ENCODE assay signal across 11 mouse cellular contexts in the genomic region with DNA sequence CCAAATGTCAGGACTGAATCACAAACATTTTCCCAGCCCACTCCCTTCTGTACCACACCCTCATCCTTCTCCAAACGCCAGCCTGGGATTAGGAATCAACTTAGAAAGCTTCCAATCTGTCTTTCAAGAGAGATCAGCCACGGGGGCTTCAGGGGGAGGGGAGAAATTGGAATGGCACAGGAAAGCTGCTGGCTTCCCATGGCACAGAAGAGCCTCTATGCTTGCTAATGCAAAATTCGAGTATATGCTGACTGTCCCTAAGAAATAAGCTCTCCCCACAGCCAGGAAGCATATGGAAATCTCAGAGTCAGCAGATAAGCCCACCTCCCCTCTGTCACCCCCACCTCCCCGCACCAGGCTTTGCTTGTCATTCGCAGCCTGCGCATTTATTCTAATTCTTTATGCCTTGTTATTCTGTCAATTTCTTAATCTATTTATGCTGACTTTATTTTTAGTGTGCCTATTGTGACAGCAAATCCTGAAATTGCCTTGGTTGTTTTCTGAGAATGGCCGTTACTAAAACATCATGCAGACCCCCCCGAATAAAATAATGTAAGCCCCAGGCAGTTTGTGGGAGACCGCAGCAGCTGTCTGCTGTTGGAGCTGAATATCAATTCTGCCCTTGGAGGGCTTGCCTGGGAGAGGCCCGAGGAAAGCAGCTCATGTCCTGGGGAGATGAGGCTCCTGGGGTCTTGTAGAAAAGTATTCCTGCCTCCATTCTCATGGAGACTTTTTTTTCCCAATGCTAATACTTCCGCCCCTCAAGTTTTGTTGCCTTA. TPM values are rescaled to one million over a fixed set of nuclear protein-coding genes. Genes with fewer than 3 reads are reported as not detected.
DNase-seq lines count a peak whose midpoint lies in the region; ATAC-seq lines count a peak whose summit lies in the region.
"Had no signal": no experiment of that assay in that cellular context is flagged by ENCODE, and none has a peak within 500 bp of the region (broad histone marks: within the 10 kb centered on the region; RNA-seq: fewer than 3 reads in every experiment).

No protein-coding gene starts in this region.

- 38% methylated on average over 11 of the region's 11 CpGs for WGBS in limb, embryonic 13.5 days
- WGBS in limb, embryonic 10.5 days = 34% methylated on average over 11 of the region's 11 CpGs
- WGBS in forebrain, embryonic 16.5 days = 18% methylated on average over 11 of the region's 11 CpGs
- 23% methylated on average over 11 of the region's 11 CpGs for WGBS in midbrain, embryonic 13.5 days

- H3K9ac ChIP-seq in limb, embryonic 13.5 days = no peak overlapping the region
- H3K9ac ChIP-seq in forebrain, embryonic 16.5 days (replicated peaks; ENCODE audit: low read depth, low read length) = no peak overlapping the region
- H3K9ac ChIP-seq in midbrain, embryonic 13.5 days (replicated peaks) = no peak overlapping the region

- 0 out of 2 replicates have a peak overlapping the region, but pooled peaks have one; percentile 12 for H3K4me2 ChIP-seq in limb, embryonic 13.5 days (replicated peaks)
- H3K4me2 ChIP-seq in forebrain, embryonic 16.5 days (ENCODE audit: low read length) = no peak overlapping the region; the same call in 1 of the 2 replicates
- peak overlapping the region; percentile 39 for H3K4me2 ChIP-seq in midbrain, embryonic 13.5 days (replicated peaks)

- H3K9me3 ChIP-seq in limb, embryonic 13.5 days = no peaks in the 10 kb centered on the region
- H3K9me3 ChIP-seq in limb, embryonic 10.5 days (replicated peaks) = no peaks in the 10 kb centered on the region
- H3K9me3 ChIP-seq in forebrain, embryonic 16.5 days (ENCODE audit: control insufficient read depth, low read length) = no peaks in the 10 kb centered on the region
- H3K9me3 ChIP-seq in midbrain, embryonic 13.5 days = no peaks in the 10 kb centered on the region

- DNase-seq in limb, embryonic 10.5 days (ENCODE audit: low spot score) = no peak
- no peak for DNase-seq in spleen, postnatal 10 days (ENCODE audit: low spot score in 2 of 2)
- DNase-seq in gastrocnemius, postnatal 10 days = no peak
- no peak for DNase-seq in kidney, adult 8-10 months
- DNase-seq: gastrocnemius, postnatal 36 days had no signal

- no peaks in the 10 kb centered on the region for H3K36me3 ChIP-seq in limb, embryonic 13.5 days
- no peaks in the 10 kb centered on the region for H3K36me3 ChIP-seq in limb, embryonic 10.5 days
- no peaks in the 10 kb centered on the region for H3K36me3 ChIP-seq in forebrain, embryonic 16.5 days (ENCODE audit: control insufficient read depth, insufficient read depth)
- no peaks in the 10 kb centered on the region for H3K36me3 ChIP-seq in midbrain, embryonic 13.5 days

- no peak overlapping the region for H3K4me3 ChIP-seq in limb, embryonic 13.5 days
- H3K4me3 ChIP-seq in limb, embryonic 10.5 days = no peak overlapping the region
- H3K4me3 ChIP-seq in forebrain, embryonic 16.5 days (replicated peaks; ENCODE audit: low read length) = no peak overlapping the region
- no peak overlapping the region for H3K4me3 ChIP-seq in midbrain, embryonic 13.5 days (replicated peaks)

- ATAC-seq in limb, embryonic 13.5 days (ENCODE audit: low FRiP score, low read depth) = no peak
- ATAC-seq in common myeloid progenitor, adult 5-6 weeks (replicated peaks; ENCODE audit: low read depth, poor library complexity, severe bottlenecking) = peak; percentile 22; the same call in 1 of the 2 replicates
- peak; percentile 86 for ATAC-seq in forebrain, embryonic 16.5 days
- peak; percentile 87 for ATAC-seq in midbrain, embryonic 13.5 days
- ATAC-seq: lung, postnatal 0 days had no signal

- no peak overlapping the region for H3K27ac ChIP-seq in limb, embryonic 13.5 days
- H3K27ac ChIP-seq in limb, embryonic 10.5 days = no peak overlapping the region
- H3K27ac ChIP-seq in forebrain, embryonic 16.5 days (ENCODE audit: low read length) = peak overlapping the region; percentile 51
- peak overlapping the region; percentile 65 for H3K27ac ChIP-seq in midbrain, embryonic 13.5 days

- no peaks in the 10 kb centered on the region for H3K4me1 ChIP-seq in limb, embryonic 13.5 days
- H3K4me1 ChIP-seq in limb, embryonic 10.5 days = no peaks in the 10 kb centered on the region
- peaks cover 17% of the 10 kb centered on the region for H3K4me1 ChIP-seq in forebrain, embryonic 16.5 days (replicated peaks; ENCODE audit: control insufficient read depth, insufficient read depth, low read length)
- peaks cover 16% of the 10 kb centered on the region for H3K4me1 ChIP-seq in midbrain, embryonic 13.5 days (replicated peaks)

- H3K27me3 ChIP-seq in limb, embryonic 13.5 days = no peaks in the 10 kb centered on the region; the same call in 1 of the 2 replicates
- peaks cover 4% of the 10 kb centered on the region; the same call in 1 of the 2 replicates for H3K27me3 ChIP-seq in limb, embryonic 10.5 days (ENCODE audit: low read depth, poor library complexity, severe bottlenecking)
- no peaks in the 10 kb centered on the region for H3K27me3 ChIP-seq in forebrain, embryonic 16.5 days (replicated peaks; ENCODE audit: control insufficient read depth, insufficient read depth, low read length)
- H3K27me3 ChIP-seq in midbrain, embryonic 13.5 days = no peaks in the 10 kb centered on the region

RNA-seq across cellular contexts. Expression of a gene that starts 41.2 kb away (rescaled TPM):
- not detected in 2 replicates for polyA plus RNA-seq in limb, embryonic 13.5 days (2015; fragmentation: Nextera tagmentation; extraction: Ambion mirVana)
- not detected in 2 replicates for polyA plus RNA-seq in limb, embryonic 10.5 days (2016; fragmentation: Nextera tagmentation; extraction: Ambion mirVana)
- 0.14 TPM in 1 of 2 replicates, not detected in the other for total RNA-seq in common myeloid progenitor, adult 5-6 weeks (2017)
- polyA plus RNA-seq in forebrain, embryonic 16.5 days (2015; fragmentation: Nextera tagmentation; extraction: Ambion mirVana) = not detected in 2 replicates
- polyA plus RNA-seq in midbrain, embryonic 13.5 days (2015; fragmentation: Nextera tagmentation; extraction: Ambion mirVana) = 0.23 TPM in 1 of 2 replicates, not detected in the other
- total RNA-seq in gastrocnemius, postnatal 10 days (2021) = 1 to 10 TPM in 1 of 2 experiments, under 1 TPM in 1; 0.59 to 1.1 TPM
- polyA plus RNA-seq: heart, postnatal 0 days; lung, postnatal 0 days had no signal

Comparison
In these comparisons a context has a peak if more than half of its experiments do, and no peak if none do; other contexts are left out.
1. H3K27ac ChIP-seq: peak in forebrain, embryonic 16.5 days (single experiment) and midbrain, embryonic 13.5 days (single experiment); none in limb, embryonic 13.5 days (single experiment) and limb, embryonic 10.5 days (single experiment).